ENCODE assay signal across 23 mouse cellular contexts in the genomic region with DNA sequence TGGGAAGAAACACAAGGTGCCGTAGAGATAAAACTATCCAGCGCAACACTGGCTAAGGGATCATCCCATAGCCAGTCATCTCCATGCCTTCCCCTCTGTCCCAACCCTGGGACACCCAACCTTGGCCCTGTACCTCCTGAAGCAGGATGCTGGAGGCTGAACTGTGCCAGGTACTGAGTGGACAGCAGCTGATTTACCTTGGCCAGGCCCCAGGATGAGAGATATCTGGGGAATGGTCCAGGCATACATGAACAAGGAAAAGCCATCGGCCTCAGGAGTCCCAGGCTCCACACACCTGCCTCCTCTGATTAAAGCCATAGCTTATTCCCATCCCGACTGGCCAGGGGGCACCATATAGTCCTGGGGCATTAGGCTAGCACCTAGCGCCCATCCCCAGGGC. TPM values are rescaled to one million over a fixed set of nuclear protein-coding genes. Genes with fewer than 3 reads are reported as not detected.
DNase-seq lines count a peak whose midpoint lies in the region; ATAC-seq and TF ChIP-seq lines count a peak whose summit lies in the region.
"Had no signal": no experiment of that assay in that cellular context is flagged by ENCODE, and none has a peak within 500 bp of the region (broad histone marks: within the 10 kb centered on the region; RNA-seq: fewer than 3 reads in every experiment).

No protein-coding gene starts in this region.

- 82% methylated on average over 5 of the region's 5 CpGs for WGBS in intestine, embryonic 14.5 days
- WGBS in intestine, postnatal 0 days: 75% methylated on average over 5 of the region's 5 CpGs
- 90% methylated on average over 5 of the region's 5 CpGs for WGBS in limb, embryonic 10.5 days

- H3K4me1 ChIP-seq in intestine, embryonic 14.5 days (replicated peaks; ENCODE audit: control insufficient read depth, insufficient read depth, low read length): peaks cover 29% of the 10 kb centered on the region
- peaks cover 11% of the 10 kb centered on the region for H3K4me1 ChIP-seq in intestine, postnatal 0 days (replicated peaks; ENCODE audit: control insufficient read depth, insufficient read depth, low read length)
- peaks cover 19% of the 10 kb centered on the region for H3K4me1 ChIP-seq in limb, embryonic 10.5 days

- H3K27ac ChIP-seq in intestine, embryonic 14.5 days (ENCODE audit: low read depth): peak overlapping the region; percentile 57
- H3K27ac ChIP-seq in intestine, postnatal 0 days (ENCODE audit: low read depth, low read length): no peak overlapping the region
- H3K27ac ChIP-seq in limb, embryonic 10.5 days: peak overlapping the region; percentile 22; the same call in 1 of the 2 replicates
- H3K27ac ChIP-seq: forebrain, embryonic 13.5 days; heart, adult 2 months; hindbrain, embryonic 10.5 days; hindbrain, embryonic 13.5 days had no signal

- DNase-seq in cerebellum, postnatal 10 days: peak; percentile 57 to 61
- no peak for DNase-seq in cerebellum, postnatal 25 days
- no peak for DNase-seq in intestine, embryonic 14.5 days (ENCODE audit: low spot score)
- DNase-seq in limb, embryonic 10.5 days (ENCODE audit: low spot score): no peak
- no peak for DNase-seq in right cerebral cortex, postnatal 25 days
- DNase-seq: adrenal gland, postnatal 10 days; adrenal gland, postnatal 36 days; B cell, adult 2 months; cerebellum, adult 8-10 months; gastrocnemius, postnatal 10 days; gastrocnemius, postnatal 36 days; heart, adult 2 months had no signal

- no peaks in the 10 kb centered on the region for H3K36me3 ChIP-seq in intestine, embryonic 14.5 days (ENCODE audit: control insufficient read depth, insufficient read depth, low read length)
- H3K36me3 ChIP-seq in intestine, postnatal 0 days (ENCODE audit: control insufficient read depth, insufficient read depth): no peaks in the 10 kb centered on the region
- H3K36me3 ChIP-seq in limb, embryonic 10.5 days: no peaks in the 10 kb centered on the region
- H3K36me3 ChIP-seq: forebrain, embryonic 10.5 days; G1E; hindbrain, embryonic 10.5 days; hindbrain, embryonic 13.5 days had no signal

- H3K9ac ChIP-seq in intestine, embryonic 14.5 days (ENCODE audit: low read length): no peak overlapping the region
- H3K9ac ChIP-seq in intestine, postnatal 0 days (ENCODE audit: low read depth, low read length): no peak overlapping the region
- H3K9ac ChIP-seq: forebrain, embryonic 13.5 days; hindbrain, embryonic 13.5 days had no signal

- no peak for ATAC-seq in intestine, embryonic 14.5 days (replicated peaks; ENCODE audit: low FRiP score, low TSS enrichment, low read depth)
- ATAC-seq in intestine, postnatal 0 days: no peak
- ATAC-seq: forebrain, embryonic 13.5 days; forebrain, embryonic 16.5 days; hindbrain, embryonic 16.5 days; intestine, embryonic 16.5 days; Patski had no signal

- H3K9me3 ChIP-seq in intestine, embryonic 14.5 days (ENCODE audit: control insufficient read depth, low read length): no peaks in the 10 kb centered on the region
- H3K9me3 ChIP-seq in intestine, postnatal 0 days (ENCODE audit: control insufficient read depth): no peaks in the 10 kb centered on the region
- no peaks in the 10 kb centered on the region for H3K9me3 ChIP-seq in limb, embryonic 10.5 days (replicated peaks)
- H3K9me3 ChIP-seq: forebrain, embryonic 10.5 days; forebrain, embryonic 13.5 days; G1E; hindbrain, embryonic 10.5 days; hindbrain, embryonic 13.5 days had no signal

- TF ChIP-seq CTCF in intestine, postnatal 0 days (IDR thresholded peaks at IDR 0.05; ENCODE audit: low read depth): no peak

- no peak overlapping the region for H3K4me2 ChIP-seq in intestine, embryonic 14.5 days (ENCODE audit: low read length)
- H3K4me2 ChIP-seq in intestine, postnatal 0 days (replicated peaks; ENCODE audit: low read depth): no peak overlapping the region
- H3K4me2 ChIP-seq: forebrain, embryonic 13.5 days; heart, embryonic 11.5 days; hindbrain, embryonic 13.5 days had no signal

- H3K4me3 ChIP-seq in intestine, embryonic 14.5 days (ENCODE audit: low read depth, low read length): no peak overlapping the region
- no peak overlapping the region for H3K4me3 ChIP-seq in intestine, postnatal 0 days (ENCODE audit: low read depth, low read length)
- no peak overlapping the region for H3K4me3 ChIP-seq in limb, embryonic 10.5 days
- H3K4me3 ChIP-seq: forebrain, embryonic 10.5 days; forebrain, embryonic 13.5 days; heart, adult 2 months; hindbrain, embryonic 10.5 days; hindbrain, embryonic 13.5 days had no signal

- no peaks in the 10 kb centered on the region for H3K27me3 ChIP-seq in intestine, embryonic 14.5 days (replicated peaks; ENCODE audit: control insufficient read depth, insufficient read depth, low read length)
- H3K27me3 ChIP-seq in intestine, postnatal 0 days (replicated peaks; ENCODE audit: control insufficient read depth, insufficient read depth, low read length): no peaks in the 10 kb centered on the region
- H3K27me3 ChIP-seq in limb, embryonic 10.5 days (ENCODE audit: low read depth, poor library complexity, severe bottlenecking): no peaks in the 10 kb centered on the region
- H3K27me3 ChIP-seq: forebrain, embryonic 13.5 days; hindbrain, embryonic 13.5 days; Patski had no signal

RNA-seq across cellular contexts. Expression of a gene that starts 12.0 kb away (rescaled TPM):
- 108 and 111 TPM in 2 replicates for polyA plus RNA-seq in intestine, embryonic 14.5 days (2014; fragmentation: Nextera tagmentation; extraction: Ambion mirVana)
- 40.4 and 42.2 TPM in 2 replicates for polyA plus RNA-seq in intestine, postnatal 0 days (2015; fragmentation: Nextera tagmentation; extraction: Ambion mirVana)
- 72.9 and 83.3 TPM in 2 replicates for polyA plus RNA-seq in limb, embryonic 10.5 days (2016; fragmentation: Nextera tagmentation; extraction: Ambion mirVana)

Comparison
In these comparisons a context has a peak if more than half of its experiments do, and no peak if none do; other contexts are left out.
1. DNase-seq: peak in cerebellum, postnatal 10 days (2 of 2); none in cerebellum, postnatal 25 days (0 of 2), intestine, embryonic 14.5 days (single experiment), limb, embryonic 10.5 days (single experiment) and right cerebral cortex, postnatal 25 days (single experiment).